Mouse (Mus musculus): ENCODE measurements around the gene Sf3a3. TPM values are rescaled to one million over a fixed set of nuclear protein-coding genes. Genes with fewer than 3 reads are reported as not detected.

Gene Sf3a3
- polyA plus RNA-seq, 1 experiment from 2014 or later = 45.7 TPM

- Histone ChIP-seq H3K9ac (ENCODE audit: low read depth, low read length) (no peak overlapping the region), H3K4me1 (replicated peaks; ENCODE audit: control insufficient read depth, insufficient read depth, low read length) (no peaks in the 10 kb centered on the region), H3K4me3 (ENCODE audit: low read depth, low read length) (no peak overlapping the region), H3K27me3 (replicated peaks; ENCODE audit: control insufficient read depth, insufficient read depth, low read length) (no peaks in the 10 kb centered on the region), H3K4me2 (replicated peaks; ENCODE audit: low read depth) (no peak overlapping the region), H3K27ac (ENCODE audit: low read depth, low read length) (no peak overlapping the region), H3K36me3 (ENCODE audit: control insufficient read depth, insufficient read depth) (peaks cover 92% of the 10 kb centered on the region), H3K9me3 (ENCODE audit: control insufficient read depth) (no peaks in the 10 kb centered on the region)
- WGBS = 94% methylated on average over 6 of the region's 6 CpGs
- ATAC-seq = no peak
- TF ChIP-seq CTCF (IDR thresholded peaks at IDR 0.05; ENCODE audit: low read depth) = no peak
These were observed 11.5 kb downstream of the Sf3a3 start for GRCm38 (mm10) chr4:124726121-124726520.

GRCm38 (mm10) chr4:124736952-124737351 is 22.4 kb downstream of the Sf3a3 start:
- H3K27me3 ChIP-seq (replicated peaks; ENCODE audit: control insufficient read depth, insufficient read depth, low read length) = no peaks in the 10 kb centered on the region
- H3K9me3 ChIP-seq (ENCODE audit: control insufficient read depth) = no peaks in the 10 kb centered on the region
- no peak overlapping the region for H3K27ac ChIP-seq (ENCODE audit: low read depth, low read length)
- no peak for TF ChIP-seq CTCF (IDR thresholded peaks at IDR 0.05; ENCODE audit: low read depth)
- no peaks in the 10 kb centered on the region for H3K4me1 ChIP-seq (replicated peaks; ENCODE audit: control insufficient read depth, insufficient read depth, low read length)
- H3K4me2 ChIP-seq (replicated peaks; ENCODE audit: low read depth) = no peak overlapping the region
- no peak overlapping the region for H3K4me3 ChIP-seq (ENCODE audit: low read depth, low read length)
- no peak for ATAC-seq
- 75% methylated on average over 2 of the region's 2 CpGs for WGBS
- H3K36me3 ChIP-seq (ENCODE audit: control insufficient read depth, insufficient read depth) = peaks cover 9% of the 10 kb centered on the region; the same call in 1 of the 2 replicates
- no peak overlapping the region for H3K9ac ChIP-seq (ENCODE audit: low read depth, low read length)

GRCm38 (mm10) chr4:124737486-124737885 is 22.9 kb downstream of the Sf3a3 start:
- 71% methylated on average over 5 of the region's 5 CpGs for WGBS
- no peak; the same call in 1 of the 2 replicates for TF ChIP-seq CTCF (IDR thresholded peaks at IDR 0.05; ENCODE audit: low read depth)
- Histone ChIP-seq H3K4me2 (replicated peaks; ENCODE audit: low read depth) (no peak overlapping the region), H3K27me3 (replicated peaks; ENCODE audit: control insufficient read depth, insufficient read depth, low read length) (no peaks in the 10 kb centered on the region), H3K4me1 (replicated peaks; ENCODE audit: control insufficient read depth, insufficient read depth, low read length) (no peaks in the 10 kb centered on the region), H3K27ac (ENCODE audit: low read depth, low read length) (no peak overlapping the region; the same call in 1 of the 2 replicates), H3K9me3 (ENCODE audit: control insufficient read depth) (no peaks in the 10 kb centered on the region), H3K4me3 (ENCODE audit: low read depth, low read length) (no peak overlapping the region), H3K36me3 (ENCODE audit: control insufficient read depth, insufficient read depth) (peaks cover 9% of the 10 kb centered on the region; the same call in 1 of the 2 replicates), H3K9ac (ENCODE audit: low read depth, low read length) (no peak overlapping the region)
- no peak for ATAC-seq

- H3K9me3 ChIP-seq (ENCODE audit: control insufficient read depth) = no peaks in the 10 kb centered on the region
- H3K27ac ChIP-seq (ENCODE audit: low read depth, low read length) = no peak overlapping the region
- H3K9ac ChIP-seq (ENCODE audit: low read depth, low read length) = no peak overlapping the region
- TF ChIP-seq CTCF (IDR thresholded peaks at IDR 0.05; ENCODE audit: low read depth) = peak; percentile 58
- no peak overlapping the region for H3K4me3 ChIP-seq (ENCODE audit: low read depth, low read length)
- H3K4me2 ChIP-seq (replicated peaks; ENCODE audit: low read depth) = no peak overlapping the region
- ATAC-seq = no peak
- no peaks in the 10 kb centered on the region for H3K27me3 ChIP-seq (replicated peaks; ENCODE audit: control insufficient read depth, insufficient read depth, low read length)
- peaks cover 5% of the 10 kb centered on the region; the same call in 1 of the 2 replicates for H3K36me3 ChIP-seq (ENCODE audit: control insufficient read depth, insufficient read depth)
- no peaks in the 10 kb centered on the region for H3K4me1 ChIP-seq (replicated peaks; ENCODE audit: control insufficient read depth, insufficient read depth, low read length)
- 53% methylated on average over 4 of the region's 4 CpGs for whole genome bisulfite sequencing
These were observed 23.4 kb downstream of the Sf3a3 start for GRCm38 (mm10) chr4:124738013-124738412.

- Histone ChIP-seq H3K27me3 (replicated peaks; ENCODE audit: control insufficient read depth, insufficient read depth, low read length) (no peaks in the 10 kb centered on the region), H3K4me1 (replicated peaks; ENCODE audit: control insufficient read depth, insufficient read depth, low read length) (no peaks in the 10 kb centered on the region), H3K9me3 (ENCODE audit: control insufficient read depth) (no peaks in the 10 kb centered on the region), H3K27ac (ENCODE audit: low read depth, low read length) (no peak overlapping the region), H3K9ac (ENCODE audit: low read depth, low read length) (no peak overlapping the region), H3K36me3 (ENCODE audit: control insufficient read depth, insufficient read depth) (no peaks in the 10 kb centered on the region), H3K4me3 (ENCODE audit: low read depth, low read length) (no peak overlapping the region), H3K4me2 (replicated peaks; ENCODE audit: low read depth) (no peak overlapping the region)
- no peak for ATAC-seq
- no peak for TF ChIP-seq CTCF (IDR thresholded peaks at IDR 0.05; ENCODE audit: low read depth)
- 63% methylated on average over 1 of the region's 1 CpGs for WGBS
These were observed 24.2 kb downstream of the Sf3a3 start for GRCm38 (mm10) chr4:124738783-124739182.

GRCm38 (mm10) chr4:124741376-124742343 is 27.1 kb downstream of the Sf3a3 start, which contains the start of gene Inpp5b:
Inpp5b (plus strand) TSS chr4:124741850.
- 12% methylated on average over 25 of the region's 25 CpGs for WGBS
- Histone ChIP-seq H3K27ac (ENCODE audit: low read depth, low read length) (peak within 1 kb of the TSS; percentile 54), H3K4me1 (replicated peaks; ENCODE audit: control insufficient read depth, insufficient read depth, low read length) (no peaks in the 10 kb centered on the region), H3K4me3 (ENCODE audit: low read depth, low read length) (peak within 1 kb of the TSS; percentile 66), H3K27me3 (replicated peaks; ENCODE audit: control insufficient read depth, insufficient read depth, low read length) (no peaks in the 10 kb centered on the region), H3K4me2 (replicated peaks; ENCODE audit: low read depth) (peak within 1 kb of the TSS; percentile 85), H3K9me3 (ENCODE audit: control insufficient read depth) (no peaks in the 10 kb centered on the region), H3K36me3 (ENCODE audit: control insufficient read depth, insufficient read depth) (peaks cover 8% of the 10 kb centered on the region; the same call in 1 of the 2 replicates), H3K9ac (ENCODE audit: low read depth, low read length) (peak within 1 kb of the TSS; percentile 58)
- TF ChIP-seq CTCF (IDR thresholded peaks at IDR 0.05; ENCODE audit: low read depth) = peak; percentile 43
- ATAC-seq = peak; percentile 50

Measured in intestine, postnatal 0 days (tissue).